Mouse (Mus musculus) kidney, embryonic 16.5 days (tissue): ENCODE measurements at regions not wholly inside any gene's neighbourhood (a gene's known extent, or its start where the extent isn't known, plus 50 kb on each side); places are given as distances from the start of the nearest gene placed in this dataset.

Experiments
- ATAC-seq: fragments of 200-750 bp; cut with Nextera tagmentation; 2 replicates; pipeline ENCODE4 v1.8.0; 2017; ENCODE audit warnings: moderate TSS enrichment; ENCODE audit not compliant: low FRiP score, low TSS enrichment
- H3K27ac ChIP-seq: fragments of 300-500 bp; sonication (generic); 2 replicates; pipeline ENCODE4 v1.5.1; 2014; ENCODE audit warnings: low read length
- H3K27me3 ChIP-seq: fragments of 300-500 bp; sonication (generic); 2 replicates; pipeline ENCODE4 v1.6.1; 2014; ENCODE audit warnings: low read length, control low read depth, mixed read lengths; ENCODE audit not compliant: insufficient read depth
- H3K36me3 ChIP-seq: fragments of 300-500 bp; sonication (generic); 2 replicates; pipeline ENCODE4 v1.6.1; 2014; ENCODE audit warnings: low read length, control low read depth, mixed read lengths; ENCODE audit not compliant: insufficient read depth
- H3K4me1 ChIP-seq: fragments of 300-500 bp; sonication (generic); 2 replicates; pipeline ENCODE4 v1.6.1; 2014; ENCODE audit warnings: low read length, control low read depth, mixed read lengths; ENCODE audit not compliant: insufficient read depth
- H3K4me2 ChIP-seq: fragments of 300-500 bp; sonication (generic); replicated peaks from 2 replicates; pipeline ENCODE4 v1.6.1; 2014; ENCODE audit warnings: low read depth, low read length
- H3K4me3 ChIP-seq: fragments of 300-500 bp; sonication (generic); 2 replicates; pipeline ENCODE4 v1.5.1; 2014; ENCODE audit warnings: mild to moderate bottlenecking, low read length
- H3K9ac ChIP-seq: fragments of 300-500 bp; sonication (generic); replicated peaks from 2 replicates; pipeline ENCODE4 v1.6.1; 2014; ENCODE audit warnings: low read length
- H3K9me3 ChIP-seq: fragments of 300-500 bp; sonication (generic); 2 replicates; pipeline ENCODE4 v1.6.1; 2016; ENCODE audit warnings: low read length, control low read depth
- WGBS: fragments of 180-500 bp; shearing (Covaris S2); extraction: QIAGEN DNeasy Blood & Tissue Kit; methylation state at CpG from one replicate; pipeline ENCODE4 v1.1.7; 2014; 5-methylcytosine and 5-hydroxymethylcytosine counted together

GRCm38 (mm10) chr16:74750900-74751299 is 339.3 kb upstream of the Robo2 start:
- Histone ChIP-seq H3K9ac (no peak overlapping the region), H3K4me3 (no peak overlapping the region), H3K9me3 (peaks cover 5% of the 10 kb centered on the region; the same call in 1 of the 2 replicates), H3K4me1 (no peaks in the 10 kb centered on the region), H3K36me3 (no peaks in the 10 kb centered on the region), H3K27ac (no peak overlapping the region), H3K4me2 (no peak overlapping the region), H3K27me3 (no peaks in the 10 kb centered on the region)
- no peak for ATAC-seq
- 25% methylated on average over 3 of the region's 3 CpGs for WGBS

GRCm38 (mm10) chr16:74749006-74749405 is 337.4 kb upstream of the Robo2 start:
- H3K36me3 ChIP-seq: no peaks in the 10 kb centered on the region
- no peak overlapping the region for H3K27ac ChIP-seq
- peaks cover 5% of the 10 kb centered on the region; the same call in 1 of the 2 replicates for H3K9me3 ChIP-seq
- H3K4me3 ChIP-seq: no peak overlapping the region
- no peak for ATAC-seq
- H3K4me1 ChIP-seq: no peaks in the 10 kb centered on the region
- no peak overlapping the region for H3K9ac ChIP-seq
- H3K27me3 ChIP-seq: no peaks in the 10 kb centered on the region
- H3K4me2 ChIP-seq: no peak overlapping the region

GRCm38 (mm10) chr16:74743512-74743911 is 331.9 kb upstream of the Robo2 start:
- no peak for ATAC-seq
- H3K27ac ChIP-seq: no peak overlapping the region
- WGBS: 70% methylated on average over 3 of the region's 3 CpGs
- no peak overlapping the region for H3K4me2 ChIP-seq
- no peaks in the 10 kb centered on the region for H3K4me1 ChIP-seq
- H3K9ac ChIP-seq: no peak overlapping the region
- no peak overlapping the region for H3K4me3 ChIP-seq
- no peaks in the 10 kb centered on the region for H3K9me3 ChIP-seq
- no peaks in the 10 kb centered on the region for H3K36me3 ChIP-seq
- no peaks in the 10 kb centered on the region for H3K27me3 ChIP-seq

- H3K4me1 ChIP-seq: no peaks in the 10 kb centered on the region
- no peak for ATAC-seq
- H3K9me3 ChIP-seq: no peaks in the 10 kb centered on the region
Measured at GRCm38 (mm10) chr16:74739194-74740135, 327.8 kb upstream of the Robo2 start.

GRCm38 (mm10) chr16:74732940-74733776 is 321.5 kb upstream of the Robo2 start:
- no peak overlapping the region for H3K9ac ChIP-seq
- H3K4me3 ChIP-seq: no peak overlapping the region
- H3K27ac ChIP-seq: no peak overlapping the region
- H3K4me2 ChIP-seq: no peak overlapping the region
- no peaks in the 10 kb centered on the region for H3K9me3 ChIP-seq
- no peaks in the 10 kb centered on the region for H3K4me1 ChIP-seq
- no peaks in the 10 kb centered on the region for H3K27me3 ChIP-seq
- ATAC-seq: no peak
- 81% methylated on average over 9 of the region's 9 CpGs for WGBS
- no peaks in the 10 kb centered on the region for H3K36me3 ChIP-seq

More at GRCm38 (mm10) chr16:74739194-74740135, 327.8 kb upstream of the Robo2 start:
- Histone ChIP-seq H3K4me2 (no peak overlapping the region), H3K27ac (no peak overlapping the region), H3K27me3 (no peaks in the 10 kb centered on the region), H3K4me3 (no peak overlapping the region), H3K36me3 (no peaks in the 10 kb centered on the region), H3K9ac (no peak overlapping the region)
- WGBS: 72% methylated on average over 12 of the region's 12 CpGs

GRCm38 (mm10) chr16:74730169-74730794 is 318.7 kb upstream of the Robo2 start:
- no peak overlapping the region for H3K9ac ChIP-seq
- WGBS: 76% methylated on average over 3 of the region's 3 CpGs
- H3K27me3 ChIP-seq: no peaks in the 10 kb centered on the region
- no peak overlapping the region for H3K4me3 ChIP-seq
- no peak for ATAC-seq
- H3K4me1 ChIP-seq: no peaks in the 10 kb centered on the region
- H3K9me3 ChIP-seq: no peaks in the 10 kb centered on the region
- H3K4me2 ChIP-seq: no peak overlapping the region
- no peak overlapping the region for H3K27ac ChIP-seq
- H3K36me3 ChIP-seq: no peaks in the 10 kb centered on the region

- H3K4me3 ChIP-seq: no peak overlapping the region
- no peaks in the 10 kb centered on the region for H3K4me1 ChIP-seq
- no peaks in the 10 kb centered on the region for H3K36me3 ChIP-seq
- no peak overlapping the region for H3K9ac ChIP-seq
- no peaks in the 10 kb centered on the region for H3K9me3 ChIP-seq
- H3K27ac ChIP-seq: no peak overlapping the region
- ATAC-seq: no peak
- 35% methylated on average over 1 of the region's 1 CpGs for WGBS
- H3K4me2 ChIP-seq: no peak overlapping the region
- no peaks in the 10 kb centered on the region for H3K27me3 ChIP-seq
Measured at GRCm38 (mm10) chr16:74723217-74723616, 311.6 kb upstream of the Robo2 start.

GRCm38 (mm10) chr16:74718154-74718553 is 306.5 kb upstream of the Robo2 start:
- Histone ChIP-seq H3K4me1 (0 out of 2 replicates have a peak, but pooled peaks cover 10% of the 10 kb centered on the region), H3K9ac (no peak overlapping the region), H3K9me3 (no peaks in the 10 kb centered on the region), H3K4me3 (no peak overlapping the region), H3K4me2 (no peak overlapping the region), H3K27ac (no peak overlapping the region), H3K36me3 (no peaks in the 10 kb centered on the region), H3K27me3 (no peaks in the 10 kb centered on the region)
- WGBS: 58% methylated on average over 2 of the region's 2 CpGs
- peak; percentile 50; the same call in 1 of the 2 replicates for ATAC-seq

GRCm38 (mm10) chr16:74717622-74718021 is 306.0 kb upstream of the Robo2 start:
- no peak overlapping the region for H3K9ac ChIP-seq
- peak; percentile 86; the same call in 1 of the 2 replicates for ATAC-seq
- H3K27me3 ChIP-seq: no peaks in the 10 kb centered on the region
- H3K4me1 ChIP-seq: 0 out of 2 replicates have a peak, but pooled peaks cover 10% of the 10 kb centered on the region
- no peak overlapping the region for H3K27ac ChIP-seq
- H3K36me3 ChIP-seq: no peaks in the 10 kb centered on the region
- H3K4me3 ChIP-seq: no peak overlapping the region
- 68% methylated on average over 1 of the region's 1 CpGs for WGBS
- H3K9me3 ChIP-seq: no peaks in the 10 kb centered on the region
- no peak overlapping the region for H3K4me2 ChIP-seq
